Mouse (Mus musculus) kidney, postnatal 0 days (tissue): ENCODE measurements around the gene Aff3. TPM values are rescaled to one million over a fixed set of nuclear protein-coding genes. Genes with fewer than 3 reads are reported as not detected.
A peak's percentile ranks its signal among the peaks of the same experiment; 100 is the strongest.

Experiments used
- ATAC-seq: fragments of 200-750 bp; cut with Nextera tagmentation; replicated peaks from 2 replicates; pipeline ENCODE4 v1.8.0; 2017; ENCODE audit warnings: low read depth, moderate number of reproducible peaks, moderate TSS enrichment, moderate library complexity; ENCODE audit not compliant: low FRiP score
- DNase-seq: peaks from one replicate; pipeline ENCODE4 v3.0.0-alpha.2; 2016; ENCODE audit warnings: low spot score
- H3K27ac ChIP-seq: fragments of 300-500 bp; sonication (generic); 2 replicates; pipeline ENCODE4 v1.5.1; 2014; ENCODE audit warnings: mild to moderate bottlenecking
- H3K27me3 ChIP-seq: fragments of 300-500 bp; sonication (generic); 2 replicates; pipeline ENCODE4 v1.6.1; 2014; ENCODE audit warnings: low read length, mixed read lengths; ENCODE audit not compliant: insufficient read depth
- H3K36me3 ChIP-seq: fragments of 300-500 bp; sonication (generic); 2 replicates; pipeline ENCODE4 v1.6.1; 2014; ENCODE audit warnings: low read length, mixed read lengths; ENCODE audit not compliant: insufficient read depth
- H3K4me1 ChIP-seq: fragments of 300-500 bp; sonication (generic); replicated peaks from 2 replicates; pipeline ENCODE4 v1.6.1; 2014; ENCODE audit warnings: antibody characterized with exemption, low read length, mixed read lengths; ENCODE audit not compliant: insufficient read depth
- H3K4me2 ChIP-seq: fragments of 300-500 bp; sonication (generic); 2 replicates; pipeline ENCODE4 v1.6.1; 2014; ENCODE audit warnings: mild to moderate bottlenecking, low read length, moderate library complexity, mixed read lengths
- H3K4me3 ChIP-seq: fragments of 300-500 bp; sonication (generic); replicated peaks from 2 replicates; pipeline ENCODE4 v1.5.1; 2014; ENCODE audit warnings: low read depth, low read length
- H3K9ac ChIP-seq: fragments of 300-500 bp; sonication (generic); 2 replicates; pipeline ENCODE4 v1.6.1; 2014; ENCODE audit warnings: low read depth, low read length
- H3K9me3 ChIP-seq: fragments of 300-500 bp; sonication (generic); replicated peaks from 2 replicates; pipeline ENCODE4 v1.6.1; 2016; ENCODE audit warnings: low read length, inconsistent platforms, mixed read lengths
- CTCF ChIP-seq: IDR thresholded peaks from 2 replicates; pipeline ENCODE4 v1.5.1; 2016; ENCODE audit warnings: antibody characterized with exemption, low read depth, mild to moderate bottlenecking, moderate library complexity
- WGBS: fragments of 180-500 bp; shearing (Covaris S2); extraction: QIAGEN DNeasy Blood & Tissue Kit; methylation state at CpG from one replicate; pipeline ENCODE4 v1.1.7; 2014; 5-methylcytosine and 5-hydroxymethylcytosine counted together
- polyA plus RNA-seq: library from polyadenylated mRNA; unstranded; fragments of >200 nt; fragmentation: Nextera tagmentation; extraction: Ambion mirVana; gene quantifications from 2 replicates; pipeline ENCODE4 v1.2.1, GENCODE M21; 2015

Gene Aff3
- polyA plus RNA-seq, 1 experiment from 2014 or later, result 7.9 TPM

- ATAC-seq, result no peak
- H3K27me3 ChIP-seq, result no peaks in the 10 kb centered on the region
- H3K9me3 ChIP-seq, result no peaks in the 10 kb centered on the region
- DNase-seq, result no peak
- 40% methylated on average over 3 of the region's 3 CpGs for WGBS
- no peak overlapping the region for H3K4me2 ChIP-seq
- H3K27ac ChIP-seq, result no peak overlapping the region
- H3K9ac ChIP-seq, result no peak overlapping the region
- no peaks in the 10 kb centered on the region for H3K36me3 ChIP-seq
- no peak overlapping the region for H3K4me3 ChIP-seq
- no peak for TF ChIP-seq CTCF
- H3K4me1 ChIP-seq, result no peaks in the 10 kb centered on the region; the same call in 1 of the 2 replicates
Observed at GRCm38 (mm10) chr1:38649174-38649573, 15.6 kb downstream of the Aff3 start.

GRCm38 (mm10) chr1:38642288-38642687 is 22.5 kb downstream of the Aff3 start:
- Histone ChIP-seq H3K27ac (no peak overlapping the region), H3K4me1 (no peaks in the 10 kb centered on the region), H3K36me3 (no peaks in the 10 kb centered on the region), H3K9ac (no peak overlapping the region), H3K9me3 (no peaks in the 10 kb centered on the region), H3K27me3 (no peaks in the 10 kb centered on the region), H3K4me2 (no peak overlapping the region), H3K4me3 (no peak overlapping the region)
- DNase-seq, result no peak
- no peak for TF ChIP-seq CTCF
- WGBS, result 40% methylated on average over 4 of the region's 4 CpGs
- no peak for ATAC-seq

GRCm38 (mm10) chr1:38639669-38640068 is 25.1 kb downstream of the Aff3 start:
- no peaks in the 10 kb centered on the region for H3K27me3 ChIP-seq
- no peak overlapping the region for H3K4me3 ChIP-seq
- H3K27ac ChIP-seq, result no peak overlapping the region
- peak; percentile 31; the same call in 1 of the 2 replicates for TF ChIP-seq CTCF
- H3K9me3 ChIP-seq, result no peaks in the 10 kb centered on the region
- WGBS, result 79% methylated on average over 5 of the region's 5 CpGs
- ATAC-seq (no peak), DNase-seq (no peak)
- no peaks in the 10 kb centered on the region for H3K4me1 ChIP-seq
- H3K36me3 ChIP-seq, result no peaks in the 10 kb centered on the region
- H3K9ac ChIP-seq, result no peak overlapping the region
- H3K4me2 ChIP-seq, result no peak overlapping the region

- Histone ChIP-seq H3K9ac (no peak overlapping the region), H3K9me3 (no peaks in the 10 kb centered on the region), H3K4me1 (no peaks in the 10 kb centered on the region), H3K27me3 (no peaks in the 10 kb centered on the region), H3K27ac (no peak overlapping the region), H3K4me3 (no peak overlapping the region), H3K4me2 (no peak overlapping the region), H3K36me3 (no peaks in the 10 kb centered on the region)
- no peak for ATAC-seq
- no peak for DNase-seq
- no peak for TF ChIP-seq CTCF
- 65% methylated on average over 7 of the region's 7 CpGs for WGBS
Observed at GRCm38 (mm10) chr1:38635596-38635995, 29.2 kb downstream of the Aff3 start.

- TF ChIP-seq CTCF, result no peak
- no peaks in the 10 kb centered on the region for H3K4me1 ChIP-seq
- no peak overlapping the region for H3K4me3 ChIP-seq
- ATAC-seq, result no peak
- H3K36me3 ChIP-seq, result no peaks in the 10 kb centered on the region
- WGBS, result 83% methylated on average over 7 of the region's 7 CpGs
- no peaks in the 10 kb centered on the region for H3K27me3 ChIP-seq
- no peak for DNase-seq
- H3K9ac ChIP-seq, result no peak overlapping the region
- no peaks in the 10 kb centered on the region for H3K9me3 ChIP-seq
- no peak overlapping the region for H3K4me2 ChIP-seq
- no peak overlapping the region for H3K27ac ChIP-seq
Observed at GRCm38 (mm10) chr1:38634081-38634480, 30.7 kb downstream of the Aff3 start.

GRCm38 (mm10) chr1:38632461-38633180 is 32.1 kb downstream of the Aff3 start:
- Histone ChIP-seq H3K27me3 (no peaks in the 10 kb centered on the region), H3K4me2 (no peak overlapping the region), H3K27ac (no peak overlapping the region), H3K9ac (no peak overlapping the region), H3K9me3 (no peaks in the 10 kb centered on the region), H3K36me3 (no peaks in the 10 kb centered on the region), H3K4me3 (no peak overlapping the region), H3K4me1 (no peaks in the 10 kb centered on the region)
- no peak for DNase-seq
- no peak for TF ChIP-seq CTCF
- WGBS, result 90% methylated on average over 16 of the region's 16 CpGs
- no peak for ATAC-seq
